Mouse (Mus musculus): ENCODE results near the gene 4930402F06Rik.
A peak's percentile ranks its signal among the peaks of the same experiment; 100 is the strongest.

4930402F06Rik gene

GRCm38 (mm10) chr2:35397096-35397495, at the start of gene 4930402F06Rik:
TSS of gene 4930402F06Rik (minus strand) at chr2:35397175.
- peak; percentile 47 for DNase-seq (ENCODE audit: low spot score)

GRCm38 (mm10) chr2:35446300-35446699, 49.3 kb upstream of the 4930402F06Rik start:
- no peak for DNase-seq (ENCODE audit: low spot score)

- DNase-seq (ENCODE audit: low spot score): peak; percentile 48
These were observed 48.6 kb upstream of the 4930402F06Rik start for GRCm38 (mm10) chr2:35445610-35446009.

- no peak for DNase-seq (ENCODE audit: low spot score)
These were observed 47.8 kb upstream of the 4930402F06Rik start for GRCm38 (mm10) chr2:35444764-35445262.

- DNase-seq (ENCODE audit: low spot score): no peak
These were observed 47.2 kb upstream of the 4930402F06Rik start for GRCm38 (mm10) chr2:35443981-35444763.

- no peak for DNase-seq (ENCODE audit: low spot score)
These were observed 46.4 kb upstream of the 4930402F06Rik start for GRCm38 (mm10) chr2:35443325-35443724.

GRCm38 (mm10) chr2:35442079-35442478, 45.1 kb upstream of the 4930402F06Rik start:
- DNase-seq (ENCODE audit: low spot score): no peak

- no peak for DNase-seq (ENCODE audit: low spot score)
These were observed 44.4 kb upstream of the 4930402F06Rik start for GRCm38 (mm10) chr2:35441419-35441818.

- peak; percentile 38 for DNase-seq (ENCODE audit: low spot score)
These were observed 43.5 kb upstream of the 4930402F06Rik start for GRCm38 (mm10) chr2:35440480-35440879.

- DNase-seq (ENCODE audit: low spot score): peak; percentile 77
These were observed 40.8 kb upstream of the 4930402F06Rik start for GRCm38 (mm10) chr2:35437796-35438195.

GRCm38 (mm10) chr2:35434576-35435123, 37.7 kb upstream of the 4930402F06Rik start:
- no peak for DNase-seq (ENCODE audit: low spot score)

- DNase-seq (ENCODE audit: low spot score): no peak
These were observed 36.5 kb upstream of the 4930402F06Rik start for GRCm38 (mm10) chr2:35433428-35433827.

GRCm38 (mm10) chr2:35432472-35432871, 35.5 kb upstream of the 4930402F06Rik start:
- no peak for DNase-seq (ENCODE audit: low spot score)

- DNase-seq (ENCODE audit: low spot score): no peak
These were observed 35.0 kb upstream of the 4930402F06Rik start for GRCm38 (mm10) chr2:35432011-35432410.

- DNase-seq (ENCODE audit: low spot score): no peak
These were observed 33.8 kb upstream of the 4930402F06Rik start for GRCm38 (mm10) chr2:35430806-35431205.

GRCm38 (mm10) chr2:35428615-35429300, 31.8 kb upstream of the 4930402F06Rik start:
- DNase-seq (ENCODE audit: low spot score): no peak

- DNase-seq (ENCODE audit: low spot score): peak; percentile 31
These were observed 30.6 kb upstream of the 4930402F06Rik start for GRCm38 (mm10) chr2:35427559-35427958.

- no peak for DNase-seq (ENCODE audit: low spot score)
These were observed 26.9 kb upstream of the 4930402F06Rik start for GRCm38 (mm10) chr2:35423711-35424339.

- DNase-seq (ENCODE audit: low spot score): no peak
These were observed 25.4 kb upstream of the 4930402F06Rik start for GRCm38 (mm10) chr2:35422384-35422783.

- no peak for DNase-seq (ENCODE audit: low spot score)
These were observed 23.7 kb upstream of the 4930402F06Rik start for GRCm38 (mm10) chr2:35420681-35421080.

GRCm38 (mm10) chr2:35419671-35420070, 22.7 kb upstream of the 4930402F06Rik start:
- no peak for DNase-seq (ENCODE audit: low spot score)

- DNase-seq (ENCODE audit: low spot score): no peak
These were observed 22.3 kb upstream of the 4930402F06Rik start for GRCm38 (mm10) chr2:35419243-35419642.

All from adipocyte (in vitro differentiated cells).